Mouse (Mus musculus) 3134 (cell line): ENCODE results near the gene 1700123K08Rik.
A peak's percentile ranks its signal among the peaks of the same experiment; 100 is the strongest.
"Not testable (repeated sequence)": the region's sequence is repeated elsewhere in the genome, so short reads cannot be mapped to it uniquely, and the experiment has no call there.

Experiments
- DNase-seq: peaks from one replicate; pipeline ENCODE4 v3.0.0-alpha.2; 2011; ENCODE audit warnings: low spot score; ENCODE audit not compliant: insufficient read length; ENCODE audit errors: extremely low read depth

Gene 1700123K08Rik

DNA sequence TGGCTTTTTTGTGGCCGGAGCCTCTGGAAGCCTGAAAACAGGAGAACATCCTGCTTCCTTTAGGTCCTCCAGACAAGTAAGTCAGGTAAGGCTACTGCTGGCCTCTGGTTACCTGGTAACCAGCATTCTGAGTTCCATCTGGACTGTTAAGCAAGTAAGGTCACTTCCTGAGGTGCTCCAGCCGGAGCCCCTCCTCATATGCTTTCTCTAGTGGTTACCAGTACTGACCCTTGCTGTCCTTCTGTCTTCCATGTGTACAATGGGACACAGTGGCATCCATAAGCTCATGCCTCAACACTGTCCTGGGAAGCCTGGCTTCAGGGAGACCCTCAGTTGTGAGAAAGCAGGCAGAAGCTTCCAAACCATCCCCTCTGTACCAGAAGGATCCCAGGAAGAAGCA is at the start of gene 1700123K08Rik:
Gene 1700123K08Rik, minus strand, starts transcription at position 101 of the 400 bp plus-strand sequence.
- not testable (repeated sequence) for DNase-seq

DNA sequence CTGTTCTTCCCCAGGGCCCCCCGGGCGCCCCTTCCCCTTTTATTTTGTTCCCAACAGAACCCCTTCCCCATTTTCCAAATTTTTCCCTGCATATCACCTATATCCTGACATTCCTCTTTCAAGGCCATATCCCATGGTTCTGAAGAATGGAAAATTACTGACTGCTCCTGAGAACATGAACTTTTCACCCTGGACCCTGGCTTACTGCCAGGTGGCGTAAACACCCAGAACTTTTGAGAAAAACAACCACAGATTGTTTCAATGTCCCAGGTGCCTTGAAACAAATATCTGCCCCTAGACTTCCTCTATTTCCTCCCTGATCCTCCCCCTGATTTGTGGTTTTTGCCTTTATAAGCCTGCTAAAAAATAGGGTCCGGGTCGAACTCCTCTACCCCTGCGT is 22.9 kb upstream of the 1700123K08Rik start:
- no peak for DNase-seq

DNA sequence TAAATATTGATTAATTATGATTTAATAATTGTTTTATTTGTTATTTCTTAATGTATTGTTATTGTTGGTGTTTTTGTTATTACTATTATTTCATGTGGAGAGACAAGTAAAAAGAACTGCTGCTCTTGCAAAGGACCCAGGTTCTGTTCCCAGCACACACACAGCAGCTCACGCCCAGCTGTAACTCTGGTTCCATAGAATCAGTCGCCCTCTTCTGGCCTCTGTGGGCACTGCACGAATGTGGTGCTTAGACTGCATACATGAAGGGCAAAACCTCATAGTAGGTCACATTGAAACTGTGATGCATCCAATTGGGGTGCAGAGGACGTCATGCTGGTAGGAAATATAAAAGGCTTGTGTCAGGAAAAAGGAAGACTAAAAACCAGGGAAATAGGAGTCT is 7.1 kb upstream of the 1700123K08Rik start:
- peak; percentile 11 for DNase-seq

DNA sequence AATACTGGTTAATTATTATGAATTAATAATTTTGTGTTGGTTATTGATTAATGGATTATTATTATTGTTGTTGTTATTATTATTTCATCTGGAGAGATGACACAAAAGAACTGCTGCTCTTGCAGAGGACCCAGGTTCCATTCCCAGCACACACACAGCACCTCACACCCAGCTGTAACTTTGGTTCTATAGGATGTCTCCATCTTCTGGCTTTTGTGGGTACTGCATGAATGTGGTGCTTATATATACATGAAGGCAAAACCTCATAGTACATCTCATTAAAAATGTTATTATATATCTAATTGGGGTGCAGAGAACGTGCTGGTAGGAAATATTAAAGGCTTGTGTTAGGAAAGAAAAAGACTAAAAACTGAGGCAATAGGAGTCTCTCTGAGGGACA is 11.8 kb downstream of the 1700123K08Rik start:
- peak; percentile 4 for DNase-seq

DNA sequence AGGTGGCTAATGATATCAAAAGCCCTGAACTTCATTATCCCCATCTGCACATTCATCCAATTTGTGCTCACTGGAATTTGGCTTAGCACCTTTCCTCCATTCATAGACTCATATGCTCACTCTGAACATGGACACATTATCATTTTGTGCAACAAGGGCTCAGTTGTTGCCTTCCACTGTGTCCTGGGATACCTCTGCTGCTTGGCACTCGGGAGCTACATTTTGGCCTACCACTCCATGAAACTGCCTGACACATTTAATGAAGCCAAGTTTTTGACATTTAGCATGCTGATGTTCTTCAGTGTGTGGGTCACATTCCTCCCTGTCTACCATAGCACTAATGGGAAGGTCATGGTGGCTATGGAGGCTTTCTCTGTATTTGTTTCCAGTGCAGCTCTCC is 32.0 kb downstream of the 1700123K08Rik start:
- DNase-seq: no peak
